Mouse (Mus musculus): ENCODE measurements around the gene Foxo4.

DNA sequence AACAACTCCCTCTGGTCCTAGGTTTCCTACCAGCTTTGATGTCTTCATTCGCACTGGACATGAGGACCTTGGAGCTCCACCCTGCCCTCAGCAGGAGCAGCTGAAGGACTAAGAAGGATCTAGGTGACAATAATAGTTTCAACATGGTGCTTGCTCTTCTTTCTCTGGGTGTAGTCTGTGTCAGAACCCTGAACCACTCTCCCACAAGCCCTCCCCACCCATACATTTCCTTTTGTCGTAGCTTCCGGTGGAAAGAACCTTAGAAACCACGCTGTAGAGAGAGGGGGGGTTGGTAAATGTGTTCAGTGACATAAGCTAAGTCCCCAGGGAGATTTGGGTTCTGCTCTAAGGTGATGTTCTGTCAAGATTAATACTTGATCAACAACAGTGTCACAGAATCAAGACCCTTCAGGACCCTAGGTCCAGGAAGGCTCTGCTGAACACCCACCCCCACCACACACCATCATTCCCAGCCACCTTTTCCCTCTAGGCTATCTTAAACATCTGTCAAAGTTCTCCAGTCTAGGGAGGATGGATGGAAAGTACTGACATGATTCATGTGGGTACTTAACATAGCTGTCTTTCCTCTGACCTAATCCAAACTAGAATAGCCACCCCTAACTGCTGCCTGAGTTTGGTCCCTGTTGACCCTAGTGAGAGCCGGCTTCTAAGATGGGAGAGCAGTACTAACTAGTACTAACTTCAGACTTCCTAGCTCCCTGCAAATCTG, 13.9 kb downstream of the Foxo4 start, which contains the start of gene Il2rg:
- TF ChIP-seq CTCF (IDR thresholded peaks at IDR 0.05; ENCODE audit: insufficient read depth, low read length) (no peak), POLR2A (IDR thresholded peaks at IDR 0.05; ENCODE audit: borderline replicate concordance, extremely low read depth, low read depth, low read length) (no peak)

All from lung, adult 2 months (tissue).